Mouse (Mus musculus) layer of hippocampus, adult 9-10 months (tissue): ENCODE data around the gene Lin7a.

ENCODE experiments used
- DNase-seq: peaks from one replicate; pipeline ENCODE4 v3.0.0; 2022; ENCODE audit warnings: low spot score

The Lin7a gene

DNA sequence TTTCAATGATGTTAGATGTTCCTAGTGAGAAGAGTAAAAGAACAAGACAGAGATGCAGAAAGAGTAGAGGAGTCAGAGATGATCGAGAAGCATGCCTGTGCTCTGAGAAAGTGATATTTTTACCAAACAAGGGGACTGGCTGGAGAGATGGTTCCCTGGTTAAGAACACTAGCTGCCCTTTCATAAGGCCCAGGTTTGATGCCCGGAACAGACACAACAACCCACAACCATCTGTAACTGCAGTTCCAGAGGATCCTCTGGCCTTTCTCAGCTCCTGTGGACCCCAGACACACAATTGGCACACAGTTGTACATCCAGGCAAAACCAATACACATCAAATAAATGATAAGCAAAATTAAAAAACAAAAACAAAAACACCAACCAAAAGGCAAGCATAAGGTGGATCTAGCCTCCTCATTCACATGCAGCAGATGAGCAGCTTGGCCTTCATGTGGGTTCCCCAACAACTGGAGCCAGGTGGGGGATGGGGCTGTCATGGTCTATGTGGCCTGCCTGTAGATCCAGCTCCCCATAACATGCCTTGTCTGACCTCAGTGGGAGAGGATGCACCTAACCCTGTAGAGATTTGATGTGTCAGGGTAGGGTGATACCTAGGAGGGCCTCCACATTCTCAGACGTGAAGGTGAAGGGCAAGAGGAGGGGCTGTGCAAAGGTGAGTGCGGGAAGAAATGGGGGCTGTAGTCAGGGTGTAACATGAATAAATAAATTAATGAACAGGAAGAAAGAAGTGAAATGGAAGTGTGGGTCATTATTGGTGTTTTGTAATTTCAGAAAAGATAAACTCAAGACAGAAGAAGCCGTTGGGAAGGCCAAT lies 178.2 kb downstream of the Lin7a start:
- no peak for DNase-seq

DNA sequence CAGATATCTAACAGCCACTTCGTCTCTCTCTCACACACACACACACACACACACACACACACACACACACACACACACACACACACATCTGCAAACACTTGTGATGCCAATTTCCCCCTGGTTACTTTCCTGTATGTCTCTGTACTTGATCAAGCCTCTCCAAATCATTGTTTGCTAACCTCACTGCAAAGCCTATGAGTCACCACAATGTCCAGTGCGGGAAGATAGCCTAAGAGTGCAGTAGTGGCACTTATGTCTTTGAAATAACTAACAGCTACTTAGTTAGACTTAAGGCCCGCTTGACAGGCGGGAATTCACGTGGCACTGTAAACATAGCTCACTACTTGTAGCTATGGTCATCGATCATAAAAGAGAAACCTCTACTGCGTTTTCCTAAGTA lies 196.3 kb downstream of the Lin7a start:
- DNase-seq, result no peak
